Mouse (Mus musculus): ENCODE data around the gene Tnks2.

Gene Tnks2

DNA sequence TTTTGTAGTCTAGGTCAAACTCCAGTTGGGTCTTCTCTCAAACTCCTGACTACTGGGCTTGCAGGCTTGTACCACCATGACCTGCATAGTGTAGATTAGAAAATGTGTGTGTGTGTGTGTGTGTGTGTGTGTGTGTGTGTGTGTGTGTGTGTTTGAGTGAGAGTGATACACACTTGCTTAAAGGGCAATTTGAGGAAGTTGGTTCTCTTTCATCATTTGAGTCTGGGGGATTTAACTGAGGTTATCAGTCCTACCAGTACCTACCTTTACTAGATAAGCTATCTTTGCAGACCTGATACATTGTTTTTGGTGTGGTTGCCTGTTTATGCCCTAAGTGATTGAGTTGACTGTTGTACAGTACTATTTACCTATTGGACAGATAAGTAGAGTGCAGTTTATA, 98.1 kb downstream of the Tnks2 start:
- DNase-seq (ENCODE audit: extremely low read depth, low read depth), result peak; percentile 60

DNA sequence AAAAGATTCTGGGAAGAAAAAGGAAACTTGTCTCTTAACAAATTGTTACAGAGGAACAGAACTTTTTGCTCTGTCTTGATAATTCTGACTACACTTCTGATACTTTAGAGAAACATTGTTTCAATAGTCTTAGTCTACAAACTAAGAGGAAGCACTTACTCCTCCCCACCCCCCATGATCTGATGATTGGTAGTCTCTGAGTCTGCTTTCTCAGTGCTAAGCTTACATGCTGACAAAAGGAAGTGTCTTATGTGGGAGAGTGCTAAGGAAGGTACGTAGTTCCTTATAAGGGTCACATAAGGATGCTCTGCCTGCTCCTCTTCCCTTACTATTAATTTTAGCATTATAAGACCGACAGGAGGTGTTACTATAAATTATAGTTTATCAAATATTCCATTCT, 98.6 kb downstream of the Tnks2 start:
- peak; percentile 94 for DNase-seq (ENCODE audit: extremely low read depth, low read depth)

DNA sequence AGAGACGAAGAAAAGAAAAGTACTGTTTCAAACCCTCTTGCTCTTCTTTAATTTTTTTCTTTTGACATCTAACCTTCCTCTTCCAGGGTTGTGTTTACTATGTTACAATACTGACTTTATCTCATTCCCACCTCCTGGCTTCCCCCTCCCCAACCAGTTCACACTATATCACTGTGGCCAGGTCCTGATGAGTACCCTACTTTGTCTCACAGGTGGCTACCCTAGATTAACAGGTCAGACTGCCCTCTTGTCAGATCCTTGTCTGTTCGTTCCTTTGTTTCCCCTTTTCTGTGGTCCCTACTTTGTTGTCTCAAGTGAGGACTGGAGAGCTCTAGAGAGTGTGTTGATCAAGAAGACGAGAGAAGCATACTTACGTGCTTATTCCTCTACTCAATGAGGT, 102.3 kb downstream of the Tnks2 start:
- peak; percentile 61 for DNase-seq (ENCODE audit: extremely low read depth, low read depth)

DNA sequence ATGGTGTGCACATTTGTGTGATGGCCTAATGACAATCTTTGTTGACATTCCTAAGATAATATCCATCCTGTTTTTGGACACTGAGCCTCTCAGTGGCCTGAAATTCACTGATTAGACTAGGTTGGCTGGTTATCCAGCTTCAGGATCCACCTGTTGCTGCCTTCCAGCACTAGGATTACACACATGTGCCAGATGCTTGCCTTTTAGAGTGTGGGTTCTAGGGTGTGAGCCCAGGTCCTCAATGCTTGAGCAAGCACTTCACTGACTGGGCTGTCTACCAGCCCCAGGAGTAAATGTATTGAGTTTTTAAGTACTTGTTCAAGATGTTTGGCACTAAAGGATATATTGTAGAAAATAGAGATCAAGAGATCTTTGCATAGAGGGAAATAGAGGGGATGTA, 104.0 kb downstream of the Tnks2 start:
- DNase-seq (ENCODE audit: extremely low read depth, low read depth), result no peak

DNA sequence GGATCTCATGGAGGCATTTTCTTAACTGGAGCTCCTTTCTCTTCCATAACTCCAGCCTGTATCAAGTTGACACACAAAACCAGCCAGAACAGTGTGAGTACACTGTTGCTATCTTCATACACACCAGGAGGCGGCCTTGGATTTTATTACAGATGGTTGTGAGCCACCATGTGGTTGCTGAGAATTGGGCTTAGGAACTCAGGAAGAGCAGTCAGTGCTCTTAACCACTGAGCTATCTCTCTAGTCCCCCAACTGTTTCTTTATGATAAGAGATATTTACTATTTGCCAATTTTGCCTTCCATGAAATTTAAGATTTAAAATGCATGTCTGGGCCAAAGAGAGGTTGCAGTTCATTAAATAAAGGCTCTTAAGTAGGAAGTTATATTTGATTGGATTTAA, 106.0 kb downstream of the Tnks2 start:
- DNase-seq (ENCODE audit: extremely low read depth, low read depth), result peak; percentile 49

All from MEL-GATA-1-ER (cell line).